Mouse (Mus musculus) ES-E14 (cell line): Measurements from ENCODE around the gene Gsto2. TPM values are rescaled to one million over a fixed set of nuclear protein-coding genes. Genes with fewer than 3 reads are reported as not detected.

Source experiments
- DNase-seq: peaks from one replicate; pipeline ENCODE4 v3.0.0-alpha.2; 2013; ENCODE audit warnings: low read depth, low spot score
- H3K27ac ChIP-seq: 2 replicates; pipeline ENCODE4 v1.5.1; 2012; ENCODE audit warnings: low read depth, mild to moderate bottlenecking, low read length, moderate library complexity, mixed read lengths; ENCODE audit not compliant: poor library complexity, insufficient read depth, severe bottlenecking
- H3K36me3 ChIP-seq: 2 replicates; pipeline ENCODE4 v1.6.1; 2012; ENCODE audit warnings: mild to moderate bottlenecking, low read length, moderate library complexity, mixed read lengths; ENCODE audit not compliant: control insufficient read depth, poor library complexity, insufficient read depth, severe bottlenecking
- H3K4me1 ChIP-seq, 2 experiments: fragments of 150-350 bp in 1 of 2; sonication (generic) in 1 of 2; 2 replicates each; pipeline ENCODE4 v1.6.1; 2012; ENCODE audit warnings: low read length in 2 of 2, mild to moderate bottlenecking in 1 of 2, mixed read lengths in 1 of 2; ENCODE audit not compliant: control insufficient read depth in 2 of 2, insufficient read depth in 2 of 2, poor library complexity in 1 of 2
- H3K4me3 ChIP-seq, 2 experiments: fragments of 150-350 bp in 1 of 2; sonication (generic) in 1 of 2; 2 replicates each; pipeline ENCODE4 v1.5.1; 2012; ENCODE audit warnings: low read length in 2 of 2, low read depth in 1 of 2, mild to moderate bottlenecking in 1 of 2, mixed read lengths in 1 of 2; ENCODE audit not compliant: insufficient read depth in 1 of 2, poor library complexity in 1 of 2, severe bottlenecking in 1 of 2
- H3K9ac ChIP-seq: 2 replicates; pipeline ENCODE4 v1.6.1; 2012; ENCODE audit warnings: low read depth, mild to moderate bottlenecking, low read length, mixed read lengths; ENCODE audit not compliant: poor library complexity, insufficient read depth, severe bottlenecking
- H3K9me3 ChIP-seq: fragments of 150-350 bp; sonication (generic); 2 replicates; pipeline ENCODE4 v1.6.1; 2012; ENCODE audit warnings: low read depth, mild to moderate bottlenecking, low read length; ENCODE audit not compliant: control insufficient read depth, insufficient read depth
- CHD2 ChIP-seq: IDR thresholded peaks from 2 replicates; pipeline ENCODE4 v1.6.1; 2014; ENCODE audit warnings: mild to moderate bottlenecking, low read depth, low read length, inconsistent platforms
- HCFC1 ChIP-seq: IDR thresholded peaks from 2 replicates; pipeline ENCODE4 v1.6.1; 2012; ENCODE audit warnings: low read length, inconsistent platforms, borderline replicate concordance; ENCODE audit not compliant: insufficient read depth
- MAFK ChIP-seq: IDR thresholded peaks from 2 replicates; pipeline ENCODE4 v1.6.1; 2014; ENCODE audit warnings: mild to moderate bottlenecking, low read depth, low read length, inconsistent platforms; ENCODE audit not compliant: insufficient read depth
- ZC3H11A ChIP-seq: IDR thresholded peaks from 2 replicates; pipeline ENCODE4 v1.6.1; 2012; ENCODE audit warnings: low read depth, mild to moderate bottlenecking, inconsistent platforms, low read length, borderline replicate concordance
- ZNF384 ChIP-seq: IDR thresholded peaks from 2 replicates; pipeline ENCODE4 v1.6.1; 2012; ENCODE audit warnings: low read depth, low read length, inconsistent platforms
- in situ Hi-C, 2 experiments: fragments of 600-800 bp; cut with MboI; formaldehyde crosslinking; loops; one replicate each; pipeline ENCODE4 v1.15.1; 2025; ENCODE audit warnings: low sequenced_read_pairs in 2 of 2, inconsistent platforms in 1 of 2; ENCODE audit not compliant: unreplicated experiment in 2 of 2
- total RNA-seq: library from RNA; depleted of rRNA; stranded (reverse); fragments of 300-350 nt; gene quantifications from 2 replicates; pipeline ENCODE4 v1.2.3, GENCODE M21; 2012

Gene Gsto2
- total RNA-seq, 1 experiment, result 0.71 TPM

DNA sequence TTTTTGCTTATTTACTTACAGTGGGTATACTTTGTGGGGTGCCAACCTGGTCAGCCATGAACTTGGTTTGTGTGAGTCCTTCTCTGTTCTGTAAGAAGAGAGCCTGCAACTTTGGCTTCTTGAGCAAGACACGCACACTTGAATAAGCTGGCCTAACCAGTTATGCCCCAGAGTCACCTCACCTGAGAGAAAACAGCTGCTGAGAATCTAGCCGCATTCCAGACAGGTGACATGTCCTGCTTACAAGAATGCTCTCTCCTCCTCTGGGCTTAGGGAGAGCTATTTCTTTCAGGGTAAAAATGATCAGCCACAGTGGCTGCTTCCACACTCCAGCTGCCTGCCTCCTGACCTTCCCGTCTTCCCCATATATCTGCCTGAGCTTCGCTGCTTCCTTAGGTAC is 63.7 kb downstream of the Gsto2 start:
- no peak for DNase-seq
- no peaks in the 10 kb centered on the region for H3K9me3 ChIP-seq
- H3K4me3 ChIP-seq, result no peak overlapping the region
- in situ Hi-C loops, result loop anchor here in 1 of 2 experiments (5.0 kb wide), 1 partner anchor 47 kb away; no protein-coding TSS in a partner anchor
- no peak overlapping the region for H3K9ac ChIP-seq
- no peaks in the 10 kb centered on the region for H3K4me1 ChIP-seq
- H3K36me3 ChIP-seq, result no peaks in the 10 kb centered on the region
- no peak overlapping the region for H3K27ac ChIP-seq
- no peak for TF ChIP-seq ZNF384
- TF ChIP-seq MAFK, result no peak
- TF ChIP-seq HCFC1, result no peak
- no peak for TF ChIP-seq ZC3H11A
- no peak for TF ChIP-seq CHD2

GRCm38 (mm10) chr19:47931982-47932638 is 66.8 kb downstream of the Gsto2 start:
- H3K9ac ChIP-seq, result no peak overlapping the region
- H3K9me3 ChIP-seq, result no peaks in the 10 kb centered on the region
- no peak overlapping the region for H3K27ac ChIP-seq
- DNase-seq, result no peak
- peak; percentile 29; the same call in 1 of the 2 replicates for TF ChIP-seq ZC3H11A
- TF ChIP-seq CHD2, result no peak
- H3K4me3 ChIP-seq, result no peak overlapping the region
- in situ Hi-C loops, result no loop called here
- peaks cover 0 to 2% of the 10 kb centered on the region in 2 experiments; a peak in 1 of 4 replicates for H3K4me1 ChIP-seq
- no peaks in the 10 kb centered on the region for H3K36me3 ChIP-seq

- Histone ChIP-seq H3K36me3 (no peaks in the 10 kb centered on the region), H3K27ac (no peak overlapping the region; the same call in 1 of the 2 replicates), H3K4me1 (peaks cover 0 to 2% of the 10 kb centered on the region in 2 experiments; a peak in 1 of 4 replicates), H3K9ac (no peak overlapping the region), H3K9me3 (no peaks in the 10 kb centered on the region), H3K4me3 (no peak overlapping the region)
- in situ Hi-C loops, result no loop called here
- TF ChIP-seq CHD2 (no peak), MAFK (0 out of 2 replicates have a peak, but pooled peaks have one; percentile 35), ZC3H11A (no peak)
- no peak for DNase-seq
These were observed 68.8 kb downstream of the Gsto2 start for GRCm38 (mm10) chr19:47934146-47934545.

DNA sequence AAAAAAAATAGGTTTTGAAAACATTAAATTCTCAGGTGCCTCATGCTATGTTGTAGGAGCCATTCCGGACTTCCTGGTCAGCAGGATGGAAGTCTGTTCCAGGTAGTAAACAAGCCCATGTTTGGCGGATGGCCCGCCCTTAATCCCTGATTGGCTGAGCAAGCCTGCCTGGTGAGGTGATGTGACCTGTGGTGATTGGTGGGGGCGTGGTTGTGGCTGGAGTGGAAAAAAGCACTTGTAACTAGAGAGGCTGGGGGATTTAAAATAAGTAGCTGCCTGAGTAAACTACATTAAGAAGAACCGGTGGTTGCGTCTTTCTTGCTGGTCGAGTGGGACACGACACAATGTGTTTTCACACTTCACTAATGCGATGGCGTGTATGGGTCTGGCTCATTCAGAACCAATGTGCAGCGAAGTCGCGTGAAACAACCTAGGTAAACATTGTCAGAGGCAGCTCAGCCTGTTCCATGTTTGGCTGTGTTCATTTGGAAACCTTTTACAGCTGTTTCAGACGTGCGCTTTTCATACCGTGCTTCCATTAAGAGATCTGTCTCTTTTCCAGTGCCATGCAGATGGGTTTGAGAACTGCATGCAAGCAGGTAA is 69.4 kb downstream of the Gsto2 start:
- no peaks in the 10 kb centered on the region for H3K36me3 ChIP-seq
- in situ Hi-C loops, result no loop called here
- H3K4me1 ChIP-seq, result peaks cover 0 to 2% of the 10 kb centered on the region in 2 experiments; a peak in 1 of 4 replicates
- peak overlapping the region in 1 of 2 experiments; percentile 18; a peak in 1 of 4 replicates for H3K4me3 ChIP-seq
- H3K9ac ChIP-seq, result peak overlapping the region; percentile 34; the same call in 1 of the 2 replicates
- H3K9me3 ChIP-seq, result no peaks in the 10 kb centered on the region
- DNase-seq, result no peak
- H3K27ac ChIP-seq, result peak overlapping the region; percentile 67; the same call in 1 of the 2 replicates
- TF ChIP-seq ZC3H11A, result no peak
- no peak for TF ChIP-seq ZNF384
- TF ChIP-seq MAFK, result no peak
- no peak for TF ChIP-seq HCFC1
- TF ChIP-seq CHD2, result no peak
